Mouse (Mus musculus): ENCODE results near the gene Gpr84. TPM values are rescaled to one million over a fixed set of nuclear protein-coding genes. Genes with fewer than 3 reads are reported as not detected.

Gene Gpr84
- total and polyA plus RNA-seq, 2 experiments from 2014 or later = 0.29 to 0.33 TPM

DNA sequence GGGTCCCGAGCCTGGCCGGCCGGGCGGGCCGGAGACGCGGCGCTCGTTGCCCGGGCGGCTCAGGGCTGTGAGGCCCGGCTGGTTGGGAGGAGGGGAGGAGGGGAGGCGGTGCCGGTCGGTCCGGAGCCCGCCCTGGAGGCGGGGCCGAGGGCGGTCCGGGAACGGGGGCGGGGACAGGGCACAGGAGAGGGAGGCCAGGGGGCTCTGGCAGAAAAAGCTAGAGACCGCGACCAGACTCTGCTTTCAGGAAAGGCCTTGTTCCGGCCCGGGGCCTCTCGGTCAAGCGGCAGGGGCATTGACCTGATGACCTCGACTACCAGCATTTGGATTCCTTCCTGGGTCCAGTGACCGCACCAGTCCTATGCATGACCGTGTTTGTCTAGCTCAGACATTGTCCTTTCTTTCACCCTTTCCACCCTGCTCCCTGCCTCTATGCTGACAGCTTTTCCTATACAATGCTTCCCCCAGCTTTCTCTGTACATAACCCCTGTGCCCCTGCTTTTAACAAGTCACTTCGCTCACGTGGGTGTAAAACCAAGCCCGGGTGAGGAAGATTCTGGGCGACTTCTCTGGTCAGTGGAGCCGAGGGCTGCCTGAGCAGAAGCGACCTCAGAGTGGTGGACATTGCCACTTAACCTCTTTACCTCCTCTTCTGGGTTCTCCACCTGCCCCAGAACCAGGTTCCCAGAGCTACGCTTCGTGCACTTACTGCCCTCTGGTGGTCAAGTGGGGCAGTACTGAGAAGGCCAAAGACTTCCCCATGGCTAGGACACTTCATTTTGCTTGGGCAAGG lies 13.2 kb upstream of the Gpr84 start:
- TF ChIP-seq CTCF (IDR thresholded peaks at IDR 0.05; ENCODE audit: low read depth) = peak; percentile 95
- peak overlapping the region; percentile 81 for H3K9ac ChIP-seq
- H3K36me3 ChIP-seq (ENCODE audit: insufficient read depth) = peaks cover 4% of the 10 kb centered on the region
- H3K4me1 ChIP-seq (ENCODE audit: insufficient read depth) = peaks cover 12% of the 10 kb centered on the region
- ATAC-seq (peak; percentile 97), DNase-seq (peak; percentile 85)
- H3K27ac ChIP-seq (ENCODE audit: low read depth, low read length) = peak overlapping the region; percentile 64
- H3K9me3 ChIP-seq (ENCODE audit: low read length) = no peaks in the 10 kb centered on the region
- no peaks in the 10 kb centered on the region for H3K27me3 ChIP-seq (ENCODE audit: insufficient read depth, low read length)
- peak overlapping the region; percentile 87 for H3K4me2 ChIP-seq (ENCODE audit: low read depth)
- 2% methylated on average over 36 of the region's 40 CpGs for WGBS
- H3K4me3 ChIP-seq (ENCODE audit: low read depth, low read length) = peak overlapping the region; percentile 77

DNA sequence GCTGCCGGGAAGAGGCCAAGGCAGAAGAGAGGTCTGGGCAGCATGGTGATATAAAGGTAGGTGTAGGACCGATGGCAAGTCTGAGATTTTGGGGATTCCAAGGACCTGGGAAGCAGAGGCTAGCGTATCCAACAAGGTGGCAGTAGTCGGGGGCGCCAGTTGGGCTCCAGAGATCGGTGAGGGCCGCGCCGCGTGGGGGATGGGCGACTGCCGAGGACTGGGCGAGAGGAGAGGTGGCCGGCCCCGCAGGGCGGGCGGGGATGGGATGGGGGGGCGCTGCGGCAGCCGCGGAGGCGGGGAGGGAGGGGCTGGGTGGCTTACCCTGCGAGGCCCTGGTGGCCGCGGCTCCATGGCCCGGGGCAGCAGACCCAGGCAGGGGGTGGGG lies 12.7 kb upstream of the Gpr84 start:
- Histone ChIP-seq H3K4me2 (ENCODE audit: low read depth) (peak overlapping the region; percentile 87), H3K4me1 (ENCODE audit: insufficient read depth) (peaks cover 12% of the 10 kb centered on the region), H3K9ac (peak overlapping the region; percentile 81), H3K27me3 (ENCODE audit: insufficient read depth, low read length) (no peaks in the 10 kb centered on the region), H3K4me3 (ENCODE audit: low read depth, low read length) (peak overlapping the region; percentile 77), H3K27ac (ENCODE audit: low read depth, low read length) (peak overlapping the region; percentile 64), H3K36me3 (ENCODE audit: insufficient read depth) (peaks cover 10% of the 10 kb centered on the region), H3K9me3 (ENCODE audit: low read length) (no peaks in the 10 kb centered on the region)
- TF ChIP-seq CTCF (IDR thresholded peaks at IDR 0.05; ENCODE audit: low read depth) = no peak
- ATAC-seq (peak; percentile 60), DNase-seq (no peak)
- 0% methylated on average over 19 of the region's 26 CpGs for WGBS

GRCm38 (mm10) chr15:103322396-103322795 lies 12.0 kb upstream of the Gpr84 start:
- Histone ChIP-seq H3K4me2 (ENCODE audit: low read depth) (peak overlapping the region; percentile 87), H3K36me3 (ENCODE audit: insufficient read depth) (peaks cover 17% of the 10 kb centered on the region), H3K27ac (ENCODE audit: low read depth, low read length) (no peak overlapping the region), H3K9ac (peak overlapping the region; percentile 81), H3K27me3 (ENCODE audit: insufficient read depth, low read length) (no peaks in the 10 kb centered on the region), H3K4me1 (ENCODE audit: insufficient read depth) (peaks cover 12% of the 10 kb centered on the region), H3K9me3 (ENCODE audit: low read length) (no peaks in the 10 kb centered on the region), H3K4me3 (ENCODE audit: low read depth, low read length) (peak overlapping the region; percentile 77)
- WGBS = 47% methylated on average over 4 of the region's 4 CpGs
- ATAC-seq (no peak), DNase-seq (no peak)
- no peak for TF ChIP-seq CTCF (IDR thresholded peaks at IDR 0.05; ENCODE audit: low read depth)

GRCm38 (mm10) chr15:103321076-103321475 lies 10.7 kb upstream of the Gpr84 start:
- Histone ChIP-seq H3K9me3 (ENCODE audit: low read length) (no peaks in the 10 kb centered on the region), H3K4me2 (ENCODE audit: low read depth) (no peak overlapping the region), H3K9ac (no peak overlapping the region), H3K27ac (ENCODE audit: low read depth, low read length) (no peak overlapping the region), H3K27me3 (ENCODE audit: insufficient read depth, low read length) (no peaks in the 10 kb centered on the region), H3K36me3 (ENCODE audit: insufficient read depth) (peaks cover 28% of the 10 kb centered on the region), H3K4me3 (ENCODE audit: low read depth, low read length) (no peak overlapping the region), H3K4me1 (ENCODE audit: insufficient read depth) (peaks cover 12% of the 10 kb centered on the region)
- ATAC-seq = no peak
- DNase-seq = no peak
- peak; percentile 50 for TF ChIP-seq CTCF (IDR thresholded peaks at IDR 0.05; ENCODE audit: low read depth)
- WGBS = 72% methylated on average over 1 of the region's 1 CpGs

DNA sequence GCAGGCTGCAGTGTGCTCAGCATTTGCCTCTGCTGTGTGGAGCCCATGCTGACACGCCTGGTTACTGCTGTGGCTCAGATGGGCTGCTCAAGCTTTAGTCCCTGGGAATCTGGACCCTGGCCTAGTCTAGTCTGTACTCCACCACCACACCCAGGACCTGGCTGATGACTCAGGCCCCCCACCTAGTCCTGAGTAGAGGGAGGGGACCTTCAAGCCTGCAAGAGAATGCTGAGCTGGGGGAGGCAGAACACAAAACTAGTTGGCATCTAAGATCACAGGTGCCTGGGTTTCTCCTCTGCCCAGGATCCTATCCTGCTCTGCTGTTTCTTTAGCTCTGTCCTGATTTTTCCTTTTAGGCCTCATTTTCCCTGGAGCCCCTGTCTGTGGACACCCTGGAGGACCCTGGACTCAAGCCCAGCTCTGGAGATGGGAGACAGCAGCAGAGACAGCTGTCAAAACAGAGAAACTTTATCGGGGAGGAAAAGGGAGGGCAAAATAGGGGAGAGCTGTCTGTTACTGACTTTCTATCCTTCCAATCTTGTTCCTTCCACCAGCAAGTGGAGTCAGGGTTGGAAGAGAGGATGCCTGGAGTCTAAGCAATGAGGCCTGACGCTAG lies 7.9 kb upstream of the Gpr84 start:
- WGBS = 67% methylated on average over 3 of the region's 3 CpGs
- no peak for TF ChIP-seq CTCF (IDR thresholded peaks at IDR 0.05; ENCODE audit: low read depth)
- Histone ChIP-seq H3K27me3 (ENCODE audit: insufficient read depth, low read length) (no peaks in the 10 kb centered on the region), H3K9me3 (ENCODE audit: low read length) (no peaks in the 10 kb centered on the region), H3K27ac (ENCODE audit: low read depth, low read length) (no peak overlapping the region), H3K4me3 (ENCODE audit: low read depth, low read length) (no peak overlapping the region), H3K4me1 (ENCODE audit: insufficient read depth) (peaks cover 12% of the 10 kb centered on the region), H3K36me3 (ENCODE audit: insufficient read depth) (peaks cover 36% of the 10 kb centered on the region), H3K9ac (no peak overlapping the region), H3K4me2 (ENCODE audit: low read depth) (no peak overlapping the region)
- DNase-seq (no peak), ATAC-seq (no peak)

DNA sequence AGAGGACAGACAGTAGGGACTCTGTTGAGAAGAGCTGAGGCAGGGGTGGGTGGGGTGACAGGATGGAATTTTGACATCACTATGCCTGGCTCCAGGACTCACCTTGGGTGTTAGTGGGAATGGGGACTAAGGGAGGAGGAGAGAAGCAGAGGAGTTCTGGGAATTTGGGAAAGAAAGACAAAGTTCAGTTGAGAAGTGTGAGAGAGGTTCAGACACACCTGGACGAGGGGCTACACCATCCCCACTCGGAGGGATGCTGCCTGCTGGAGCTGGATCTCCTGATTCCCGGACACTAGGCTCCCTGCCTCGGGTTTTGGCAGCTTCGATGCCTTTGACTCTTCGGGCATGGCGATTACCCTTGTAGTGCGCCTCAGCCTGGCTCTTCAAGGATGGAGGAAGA lies 7.3 kb upstream of the Gpr84 start:
- DNase-seq (no peak), ATAC-seq (no peak)
- H3K4me2 ChIP-seq (ENCODE audit: low read depth) = no peak overlapping the region
- peaks cover 36% of the 10 kb centered on the region for H3K36me3 ChIP-seq (ENCODE audit: insufficient read depth)
- H3K9me3 ChIP-seq (ENCODE audit: low read length) = no peaks in the 10 kb centered on the region
- H3K9ac ChIP-seq = no peak overlapping the region
- peaks cover 11% of the 10 kb centered on the region for H3K4me1 ChIP-seq (ENCODE audit: insufficient read depth)
- H3K4me3 ChIP-seq (ENCODE audit: low read depth, low read length) = no peak overlapping the region
- WGBS = 81% methylated on average over 8 of the region's 8 CpGs
- no peak for TF ChIP-seq CTCF (IDR thresholded peaks at IDR 0.05; ENCODE audit: low read depth)
- no peak overlapping the region for H3K27ac ChIP-seq (ENCODE audit: low read depth, low read length)
- H3K27me3 ChIP-seq (ENCODE audit: insufficient read depth, low read length) = no peaks in the 10 kb centered on the region

- H3K4me2 ChIP-seq (ENCODE audit: low read depth) = no peak overlapping the region
- H3K4me3 ChIP-seq (ENCODE audit: low read depth, low read length) = no peak overlapping the region
- no peak overlapping the region for H3K27ac ChIP-seq (ENCODE audit: low read depth, low read length)
- no peak for TF ChIP-seq CTCF (IDR thresholded peaks at IDR 0.05; ENCODE audit: low read depth)
- ATAC-seq (no peak), DNase-seq (no peak)
- H3K36me3 ChIP-seq (ENCODE audit: insufficient read depth) = peaks cover 36% of the 10 kb centered on the region
- no peaks in the 10 kb centered on the region for H3K9me3 ChIP-seq (ENCODE audit: low read length)
- H3K9ac ChIP-seq = no peak overlapping the region
- H3K4me1 ChIP-seq (ENCODE audit: insufficient read depth) = peaks cover 5% of the 10 kb centered on the region; the same call in 1 of the 2 replicates
- no peaks in the 10 kb centered on the region for H3K27me3 ChIP-seq (ENCODE audit: insufficient read depth, low read length)
Measured at GRCm38 (mm10) chr15:103317120-103317519, 6.7 kb upstream of the Gpr84 start.

Data from forebrain, postnatal 0 days (tissue).